Mouse (Mus musculus) lung, postnatal 0 days (tissue): ENCODE measurements around the gene Trpv5. TPM values are rescaled to one million over a fixed set of nuclear protein-coding genes. Genes with fewer than 3 reads are reported as not detected.

ENCODE experiments used
- ATAC-seq: fragments of 200-750 bp; cut with Nextera tagmentation; 2 replicates; pipeline ENCODE4 v1.8.0; 2017; ENCODE audit warnings: moderate library complexity
- DNase-seq: peaks from one replicate; pipeline ENCODE4 v3.0.0-alpha.2; 2016; ENCODE audit warnings: low spot score
- H3K27ac ChIP-seq: fragments of 300-500 bp; sonication (generic); 2 replicates; pipeline ENCODE4 v1.5.1; 2014; ENCODE audit warnings: antibody characterized with exemption, mild to moderate bottlenecking, low read length, mixed read lengths
- H3K27me3 ChIP-seq: fragments of 300-500 bp; sonication (generic); replicated peaks from 2 replicates; pipeline ENCODE4 v1.6.1; 2014; ENCODE audit warnings: low read length, mixed read lengths; ENCODE audit not compliant: insufficient read depth
- H3K36me3 ChIP-seq: fragments of 300-500 bp; sonication (generic); 2 replicates; pipeline ENCODE4 v1.6.1; 2014; ENCODE audit warnings: low read length, mixed read lengths; ENCODE audit not compliant: insufficient read depth
- H3K4me1 ChIP-seq: fragments of 300-500 bp; sonication (generic); 2 replicates; pipeline ENCODE4 v1.6.1; 2014; ENCODE audit warnings: antibody characterized with exemption, low read depth, low read length, mixed read lengths; ENCODE audit not compliant: insufficient read depth
- H3K4me2 ChIP-seq: fragments of 300-500 bp; sonication (generic); replicated peaks from 2 replicates; pipeline ENCODE4 v1.6.1; 2014; ENCODE audit warnings: low read depth, mild to moderate bottlenecking, low read length, moderate library complexity, mixed read lengths
- H3K4me3 ChIP-seq: fragments of 300-500 bp; sonication (generic); 2 replicates; pipeline ENCODE4 v1.5.1; 2014; ENCODE audit warnings: low read depth, low read length
- H3K9ac ChIP-seq: fragments of 300-500 bp; sonication (generic); replicated peaks from 2 replicates; pipeline ENCODE4 v1.6.1; 2014; ENCODE audit warnings: low read depth, mild to moderate bottlenecking
- H3K9me3 ChIP-seq: fragments of 300-500 bp; sonication (generic); 2 replicates; pipeline ENCODE4 v1.6.1; 2016; ENCODE audit warnings: low read length, mixed read lengths
- CTCF ChIP-seq: IDR thresholded peaks from 2 replicates; pipeline ENCODE4 v1.5.1; 2016; ENCODE audit warnings: antibody characterized with exemption, mild to moderate bottlenecking
- EP300 ChIP-seq: IDR thresholded peaks from 2 replicates; pipeline ENCODE4 v1.6.1; 2016; ENCODE audit warnings: antibody characterized with exemption, mild to moderate bottlenecking, control low read depth
- WGBS: fragments of 180-500 bp; shearing (Covaris S2); extraction: QIAGEN DNeasy Blood & Tissue Kit; methylation state at CpG from one replicate; pipeline ENCODE4 v1.1.7; 2014; 5-methylcytosine and 5-hydroxymethylcytosine counted together
- polyA plus RNA-seq: library from polyadenylated mRNA; unstranded; fragments of >200 nt; fragmentation: Nextera tagmentation; extraction: Ambion mirVana; gene quantifications from 2 replicates; pipeline ENCODE4 v1.2.1, GENCODE M21; 2015

Gene Trpv5
- polyA plus RNA-seq, 1 experiment from 2014 or later: not detected

DNA sequence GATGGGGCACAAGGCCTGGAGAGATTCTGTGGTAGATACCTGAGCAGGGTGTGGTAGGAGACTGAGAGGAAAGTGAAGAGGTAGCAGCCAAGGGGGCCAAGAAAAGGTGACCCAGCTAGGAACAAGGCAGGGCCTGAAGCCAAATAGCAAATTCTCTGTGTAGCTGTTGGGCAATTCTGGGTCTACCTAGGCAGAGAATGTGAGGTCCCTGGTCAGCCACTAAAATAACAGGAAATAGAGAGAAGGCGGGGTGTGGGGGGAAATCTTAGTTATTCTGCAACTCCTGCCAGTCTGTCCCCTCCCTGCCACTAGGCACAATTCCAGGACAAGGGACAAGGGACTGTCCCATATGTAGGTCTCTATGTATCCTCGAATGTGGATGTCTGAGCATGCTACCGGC is 37.3 kb downstream of the Trpv5 start:
- Histone ChIP-seq H3K27ac (peak overlapping the region; percentile 73), H3K9ac (no peak overlapping the region), H3K4me2 (no peak overlapping the region), H3K9me3 (no peaks in the 10 kb centered on the region), H3K4me1 (no peaks in the 10 kb centered on the region), H3K4me3 (no peak overlapping the region), H3K36me3 (no peaks in the 10 kb centered on the region), H3K27me3 (no peaks in the 10 kb centered on the region)
- TF ChIP-seq EP300 (peak; percentile 46), CTCF (no peak)
- peak; percentile 92 for ATAC-seq
- 49% methylated on average over 3 of the region's 3 CpGs for WGBS
- peak; percentile 86 for DNase-seq

DNA sequence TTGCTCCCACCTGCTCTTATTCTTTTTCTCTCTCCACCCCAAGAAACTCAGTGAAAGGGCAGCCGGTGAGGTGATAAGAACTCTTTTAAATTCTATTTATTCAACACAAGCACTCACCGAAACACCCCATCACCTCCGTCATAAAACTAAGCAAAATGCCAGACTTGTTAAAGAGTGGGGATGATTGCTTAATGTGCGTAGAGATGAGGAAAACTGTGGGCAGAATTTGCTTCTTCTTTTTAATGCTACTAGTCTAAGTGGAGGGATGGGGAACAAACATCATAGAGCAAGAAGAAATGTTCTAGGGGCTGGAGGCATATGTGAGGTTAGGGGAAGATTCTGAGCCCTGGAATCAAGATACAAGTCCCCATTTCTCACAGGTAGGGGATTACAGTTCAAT is 37.8 kb downstream of the Trpv5 start:
- 37% methylated on average over 4 of the region's 4 CpGs for WGBS
- DNase-seq: peak; percentile 25
- TF ChIP-seq CTCF (no peak), EP300 (no peak)

DNA sequence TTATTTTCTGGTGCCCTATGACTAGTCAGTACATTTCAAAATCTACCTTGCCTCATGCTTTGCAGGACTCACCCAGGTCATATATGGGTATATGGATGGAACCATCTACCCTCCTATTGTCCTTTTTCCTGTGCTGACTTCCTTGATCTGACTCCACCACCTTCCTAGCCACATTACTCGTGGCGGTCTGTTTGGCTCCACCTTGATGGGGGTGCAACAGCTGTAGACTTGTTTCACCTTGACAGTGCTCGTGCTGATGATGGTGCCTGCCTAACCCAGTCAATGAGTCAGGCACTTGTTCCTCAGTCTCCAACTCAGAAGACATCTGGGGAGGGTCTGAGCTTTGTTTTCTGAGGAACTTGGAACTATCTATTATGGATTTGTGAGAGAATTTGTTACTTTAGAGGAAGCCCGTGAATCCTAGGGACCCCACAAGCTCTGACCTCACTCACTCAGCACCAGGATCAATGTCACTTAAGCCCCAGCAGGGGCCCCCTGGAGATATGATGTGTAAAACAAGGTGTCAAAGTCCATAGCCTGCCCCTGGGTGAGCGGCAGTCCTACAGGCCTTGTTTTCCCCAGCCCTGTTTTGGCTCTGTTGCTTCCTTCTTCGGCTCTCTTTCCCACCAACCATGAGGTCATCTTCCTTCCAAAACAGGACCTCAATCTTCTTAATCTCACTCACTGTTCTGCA is 39.2 kb downstream of the Trpv5 start:
- TF ChIP-seq EP300 (no peak), CTCF (no peak)
- 67% methylated on average over 6 of the region's 6 CpGs for WGBS
- Histone ChIP-seq H3K9ac (no peak overlapping the region), H3K4me1 (no peaks in the 10 kb centered on the region), H3K4me2 (no peak overlapping the region), H3K9me3 (no peaks in the 10 kb centered on the region), H3K4me3 (no peak overlapping the region), H3K36me3 (no peaks in the 10 kb centered on the region), H3K27ac (no peak overlapping the region), H3K27me3 (no peaks in the 10 kb centered on the region)
- no peak for ATAC-seq
- DNase-seq: no peak

More for the DNA sequence above, 37.8 kb downstream of the Trpv5 start:
- H3K4me3 ChIP-seq: no peak overlapping the region
- no peaks in the 10 kb centered on the region for H3K9me3 ChIP-seq
- H3K36me3 ChIP-seq: no peaks in the 10 kb centered on the region
- peak overlapping the region; percentile 73 for H3K27ac ChIP-seq
- H3K4me1 ChIP-seq: no peaks in the 10 kb centered on the region
- H3K4me2 ChIP-seq: no peak overlapping the region
- ATAC-seq: peak; percentile 39
- no peak overlapping the region for H3K9ac ChIP-seq
- H3K27me3 ChIP-seq: no peaks in the 10 kb centered on the region

DNA sequence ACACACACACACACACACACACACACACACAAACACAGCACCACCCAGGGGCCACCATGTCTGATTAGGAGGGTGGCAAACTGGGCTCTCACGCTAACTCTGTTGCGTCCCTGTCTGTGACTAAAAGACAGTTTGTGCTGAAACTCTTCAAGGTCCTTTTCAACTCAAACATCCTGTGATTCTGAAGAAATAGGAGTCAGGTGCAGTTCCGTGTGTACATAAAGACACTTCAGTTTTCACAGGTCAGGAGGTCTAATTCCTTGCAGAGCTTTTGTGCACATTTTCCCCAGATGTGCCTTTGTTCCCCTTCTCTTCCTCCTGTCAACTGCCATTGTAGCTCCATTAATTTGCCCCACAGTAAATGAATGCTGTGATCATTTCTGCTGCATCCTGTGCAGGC is 40.1 kb downstream of the Trpv5 start:
- no peak overlapping the region; the same call in 1 of the 2 replicates for H3K27ac ChIP-seq
- TF ChIP-seq EP300 (peak; percentile 58; the same call in 1 of the 2 replicates), CTCF (no peak)

DNA sequence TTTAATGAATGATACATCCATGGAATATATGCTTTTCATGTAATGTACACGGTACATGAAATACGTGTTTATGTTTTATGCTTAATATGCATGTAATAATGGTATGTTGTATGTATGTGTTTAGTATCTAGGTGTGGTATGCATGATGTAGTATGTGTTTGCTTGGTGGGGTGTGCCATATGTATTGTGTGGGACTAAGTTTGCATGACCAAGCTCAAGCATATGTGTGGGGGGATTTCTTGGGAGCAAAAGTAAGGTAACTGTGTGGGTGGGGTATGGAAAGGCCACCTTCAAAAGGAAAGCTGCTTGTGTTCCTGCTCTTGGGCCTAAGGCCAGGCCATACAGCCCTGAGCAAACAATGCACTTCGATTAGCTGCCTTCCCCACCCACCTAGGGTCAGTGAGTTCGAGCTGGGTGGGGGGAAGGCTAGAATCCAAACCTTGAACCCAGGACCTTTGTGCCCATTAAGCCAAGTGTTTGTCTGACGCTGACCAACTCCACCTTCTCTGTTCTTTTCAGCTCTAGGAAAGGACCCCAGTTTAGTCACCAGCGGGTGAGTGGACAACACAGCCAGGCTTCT is 42.6 kb downstream of the Trpv5 start:
- 57% methylated on average over 6 of the region's 6 CpGs for WGBS
- no peak overlapping the region for H3K4me3 ChIP-seq
- no peaks in the 10 kb centered on the region for H3K36me3 ChIP-seq
- H3K9ac ChIP-seq: no peak overlapping the region
- no peak for ATAC-seq
- H3K27ac ChIP-seq: no peak overlapping the region
- no peak for TF ChIP-seq EP300
- no peak for TF ChIP-seq CTCF
- no peaks in the 10 kb centered on the region for H3K27me3 ChIP-seq
- H3K9me3 ChIP-seq: no peaks in the 10 kb centered on the region
- H3K4me1 ChIP-seq: no peaks in the 10 kb centered on the region
- H3K4me2 ChIP-seq: no peak overlapping the region
- DNase-seq: no peak

More for the DNA sequence above, 40.1 kb downstream of the Trpv5 start:
- no peaks in the 10 kb centered on the region for H3K4me1 ChIP-seq
- ATAC-seq (peak; percentile 44), DNase-seq (peak; percentile 70)
- no peaks in the 10 kb centered on the region for H3K27me3 ChIP-seq
- no peaks in the 10 kb centered on the region for H3K36me3 ChIP-seq
- H3K9me3 ChIP-seq: no peaks in the 10 kb centered on the region
- no peak overlapping the region for H3K4me3 ChIP-seq
- WGBS: 53% methylated on average over 3 of the region's 3 CpGs
- no peak overlapping the region for H3K9ac ChIP-seq
- H3K4me2 ChIP-seq: no peak overlapping the region

DNA sequence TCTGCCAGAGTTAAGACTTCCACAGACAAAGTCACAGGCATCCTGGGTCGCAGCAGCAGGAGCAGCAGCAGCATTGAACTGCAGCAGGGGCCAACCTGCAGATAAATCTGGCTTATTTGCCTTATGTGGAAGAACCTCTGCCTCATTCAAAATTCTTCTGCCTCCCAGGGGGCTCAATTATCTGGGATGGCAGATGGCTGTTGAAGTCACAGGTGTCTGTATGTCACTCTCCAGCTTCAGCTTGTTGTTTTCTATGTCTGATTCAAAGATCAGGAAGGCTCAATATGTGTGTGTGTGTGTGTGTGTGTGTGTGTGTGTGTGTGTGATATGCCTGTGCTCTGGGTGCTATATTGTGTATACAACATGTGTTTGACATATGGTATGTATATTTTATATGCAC is 43.2 kb downstream of the Trpv5 start:
- 45% methylated on average over 1 of the region's 1 CpGs for WGBS
- no peak for DNase-seq

More for the DNA sequence above, 43.2 kb downstream of the Trpv5 start:
- Histone ChIP-seq H3K4me2 (no peak overlapping the region), H3K9ac (no peak overlapping the region), H3K4me3 (no peak overlapping the region), H3K27me3 (no peaks in the 10 kb centered on the region), H3K4me1 (no peaks in the 10 kb centered on the region), H3K9me3 (no peaks in the 10 kb centered on the region), H3K27ac (no peak overlapping the region), H3K36me3 (no peaks in the 10 kb centered on the region)
- TF ChIP-seq CTCF (no peak), EP300 (no peak)
- no peak for ATAC-seq
